Comparison of ENCODE assay signal across 28 mouse cellular contexts in the genomic region with DNA sequence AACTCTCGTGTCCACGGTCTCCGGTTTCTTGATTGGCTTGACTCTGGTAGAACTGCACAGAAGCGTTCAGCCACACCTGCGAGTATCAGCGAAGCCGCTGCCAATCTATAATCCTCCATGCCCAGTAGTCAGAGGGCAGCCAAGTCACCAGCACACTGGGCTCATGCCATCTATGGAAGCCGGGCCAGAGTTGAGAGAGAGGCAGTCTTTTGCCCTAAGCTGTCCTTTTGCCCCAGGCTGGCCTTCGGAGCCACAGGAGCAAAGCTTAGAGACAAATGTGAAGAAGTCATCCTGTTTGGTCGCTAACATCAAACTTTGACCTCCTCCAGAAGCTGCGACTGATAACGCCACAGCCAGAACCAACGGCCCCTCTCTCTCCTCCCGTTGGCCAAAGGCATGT. TPM values are rescaled to one million over a fixed set of nuclear protein-coding genes. Genes with fewer than 3 reads are reported as not detected.
A peak's percentile ranks its signal among the peaks of the same experiment; 100 is the strongest.
DNase-seq lines count a peak whose midpoint lies in the region; ATAC-seq and TF ChIP-seq lines count a peak whose summit lies in the region.
"Had no signal": no experiment of that assay in that cellular context is flagged by ENCODE, and none has a peak within 500 bp of the region (broad histone marks: within the 10 kb centered on the region; RNA-seq: fewer than 3 reads in every experiment).

No protein-coding gene starts in this region.

- ATAC-seq in liver, embryonic 11.5 days (replicated peaks; ENCODE audit: low FRiP score) = no peak
- ATAC-seq in megakaryocyte-erythroid progenitor cell, adult 5-6 weeks (replicated peaks; ENCODE audit: low FRiP score, low TSS enrichment, poor library complexity, severe bottlenecking) = no peak
- ATAC-seq: activated CD4-positive, CD25-positive, alpha-beta regulatory T cell, adult 4 months; CD4-positive, CD25-positive, alpha-beta regulatory T cell, adult 4 months; Patski had no signal

- H3K4me1 ChIP-seq in heart, embryonic 10.5 days = peaks cover 16% of the 10 kb centered on the region; the same call in 1 of the 2 replicates
- H3K4me1 ChIP-seq in liver, adult 2 months (ENCODE audit: control insufficient read depth, insufficient read depth, low read length) = no peaks in the 10 kb centered on the region
- no peaks in the 10 kb centered on the region for H3K4me1 ChIP-seq in liver, embryonic 11.5 days (replicated peaks; ENCODE audit: control insufficient read depth, insufficient read depth, low read length)
- peaks cover 9% of the 10 kb centered on the region for H3K4me1 ChIP-seq in E14TG2a.4 (replicated peaks; ENCODE audit: low read depth, low read length)

- no peak for TF ChIP-seq CTCF in liver, adult 2 months (IDR thresholded peaks at IDR 0.05; ENCODE audit: low read depth, low read length)
- TF ChIP-seq CTCF in E14TG2a.4 (conservative IDR thresholded peaks at IDR 0.05; ENCODE audit: low read length) = no peak

- H3K4me2 ChIP-seq in liver, embryonic 11.5 days = no peak overlapping the region

- DNase-seq in heart, adult 11 months = peak; percentile 67
- no peak for DNase-seq in heart, embryonic 10.5 days (ENCODE audit: low spot score)
- DNase-seq in liver, adult 2 months (ENCODE audit: extremely low read depth, low read depth, low spot score) = peak; percentile 85
- no peak for DNase-seq in liver, embryonic 11.5 days (ENCODE audit: low spot score)
- DNase-seq: adrenal gland, adult 2 months; adrenal gland, adult 8-10 months; adrenal gland, postnatal 10 days; adrenal gland, postnatal 14 days; adrenal gland, postnatal 25 days; adrenal gland, postnatal 36 days; B cell, adult 2 months; cerebellum, adult 11 months; cerebellum, adult 11-12 months; cerebellum, adult 18-20 months; cerebellum, adult 2 months had no signal

- no peak overlapping the region for H3K27ac ChIP-seq in heart, embryonic 10.5 days
- no peak overlapping the region for H3K27ac ChIP-seq in liver, adult 2 months (replicated peaks; ENCODE audit: insufficient read depth, low read depth, low read length)
- no peak overlapping the region for H3K27ac ChIP-seq in liver, embryonic 11.5 days (ENCODE audit: low read depth, low read length)

- H3K9ac ChIP-seq in liver, adult 2 months (ENCODE audit: low read depth, low read length) = no peak overlapping the region
- no peak overlapping the region for H3K9ac ChIP-seq in liver, embryonic 11.5 days (ENCODE audit: low read depth, low read length)

- H3K4me3 ChIP-seq in heart, embryonic 10.5 days = no peak overlapping the region
- H3K4me3 ChIP-seq in liver, adult 2 months (ENCODE audit: insufficient read depth, low read depth, low read length) = no peak overlapping the region
- no peak overlapping the region for H3K4me3 ChIP-seq in liver, embryonic 11.5 days (ENCODE audit: low read depth, low read length)
- peak overlapping the region; percentile 35; the same call in 1 of the 2 replicates for H3K4me3 ChIP-seq in E14TG2a.4 (replicated peaks; ENCODE audit: low read length)

- H3K27me3 ChIP-seq in heart, embryonic 10.5 days (ENCODE audit: insufficient read depth, poor library complexity, severe bottlenecking) = peaks cover 33% of the 10 kb centered on the region
- no peaks in the 10 kb centered on the region for H3K27me3 ChIP-seq in liver, adult 2 months (ENCODE audit: control insufficient read depth, insufficient read depth, low read length)
- 0 out of 2 replicates have a peak, but pooled peaks cover 6% of the 10 kb centered on the region for H3K27me3 ChIP-seq in liver, embryonic 11.5 days (replicated peaks; ENCODE audit: control insufficient read depth, insufficient read depth, low read length)
- peaks cover 28% of the 10 kb centered on the region for H3K27me3 ChIP-seq in E14TG2a.4 (ENCODE audit: insufficient read depth, low read length)
- H3K27me3 ChIP-seq: CH12.LX had no signal

- TF ChIP-seq POLR2A in liver, adult 2 months (IDR thresholded peaks at IDR 0.05; ENCODE audit: extremely low read depth, insufficient read depth, low read length) = no peak

- WGBS in heart, embryonic 10.5 days = 78% methylated on average over 14 of the region's 14 CpGs
- 58% methylated on average over 14 of the region's 14 CpGs for WGBS in liver, adult 2 months
- WGBS in liver, embryonic 11.5 days = 76% methylated on average over 14 of the region's 14 CpGs

- H3K79me2 ChIP-seq in liver, adult 2 months (ENCODE audit: control insufficient read depth, insufficient read depth, low read length) = no peaks in the 10 kb centered on the region

- no peaks in the 10 kb centered on the region for H3K36me3 ChIP-seq in heart, embryonic 10.5 days
- no peaks in the 10 kb centered on the region for H3K36me3 ChIP-seq in liver, adult 2 months (ENCODE audit: control insufficient read depth, insufficient read depth, low read length)
- no peaks in the 10 kb centered on the region for H3K36me3 ChIP-seq in liver, embryonic 11.5 days (ENCODE audit: control insufficient read depth, insufficient read depth, low read length)
- H3K36me3 ChIP-seq in E14TG2a.4 (ENCODE audit: insufficient read depth, low read length) = no peaks in the 10 kb centered on the region
- H3K36me3 ChIP-seq: G1E had no signal

- H3K9me3 ChIP-seq in heart, embryonic 10.5 days = no peaks in the 10 kb centered on the region
- no peaks in the 10 kb centered on the region for H3K9me3 ChIP-seq in liver, embryonic 11.5 days (ENCODE audit: control insufficient read depth, low read length)
- no peaks in the 10 kb centered on the region for H3K9me3 ChIP-seq in E14TG2a.4 (ENCODE audit: low read length)
- H3K9me3 ChIP-seq: G1E had no signal

RNA-seq across cellular contexts. Expression of gene Opalin, which starts 6.7 kb away (rescaled TPM):
- polyA plus RNA-seq in heart, embryonic 10.5 days (2016; fragmentation: Nextera tagmentation; extraction: Ambion mirVana) = not detected in 2 replicates
- not detected in 2 replicates for total RNA-seq in liver, adult 2 months (2014; rRNA removed)
- polyA plus RNA-seq in liver, adult 2 months (2012; rRNA removed) = not detected in 2 replicates
- polyA plus RNA-seq in liver, embryonic 11.5 days (2014; fragmentation: Nextera tagmentation; extraction: Ambion mirVana) = not detected in 2 replicates
- not detected in 2 replicates for total RNA-seq in megakaryocyte-erythroid progenitor cell, adult 5-6 weeks (2014; fragmentation: Nextera tagmentation)
- not detected in 2 replicates for total RNA-seq in megakaryocyte-erythroid progenitor cell, adult 5-6 weeks (2017)
- total RNA-seq: adrenal gland, adult 18-20 months; adrenal gland, adult 2 months; adrenal gland, adult 8-10 months; adrenal gland, postnatal 10 days; adrenal gland, postnatal 14 days; adrenal gland, postnatal 25 days; adrenal gland, postnatal 36 days; adrenal gland, postnatal 4 days; CH12.LX; ES-E14; MEL had no signal
- polyA plus RNA-seq: adrenal gland, adult 2 months; brain, embryonic 14.5 days; C2C12; CD4-positive, CD25-positive, alpha-beta regulatory T cell, adult 4 months; G1E; Patski had no signal

RNA-seq across cellular contexts. Expression of gene Dntt, which starts 54.6 kb away (rescaled TPM):
- polyA plus RNA-seq in heart, embryonic 10.5 days (2016; fragmentation: Nextera tagmentation; extraction: Ambion mirVana) = 0.06 TPM in 1 of 2 replicates, not detected in the other
- 0.87 and 1.4 TPM in 2 replicates for total RNA-seq in liver, adult 2 months (2014; rRNA removed)
- polyA plus RNA-seq in liver, adult 2 months (2012; rRNA removed) = 0.39 and 1.0 TPM in 2 replicates
- 0.09 TPM in 1 of 2 replicates, not detected in the other for polyA plus RNA-seq in liver, embryonic 11.5 days (2014; fragmentation: Nextera tagmentation; extraction: Ambion mirVana)
- 3.4 and 40.7 TPM in 2 replicates for total RNA-seq in megakaryocyte-erythroid progenitor cell, adult 5-6 weeks (2014; fragmentation: Nextera tagmentation)
- total RNA-seq in megakaryocyte-erythroid progenitor cell, adult 5-6 weeks (2017) = 10.3 and 10.6 TPM in 2 replicates
- total RNA-seq: adrenal gland, adult 18-20 months; adrenal gland, adult 2 months; adrenal gland, adult 8-10 months; adrenal gland, postnatal 25 days; adrenal gland, postnatal 36 days; adrenal gland, postnatal 4 days; ES-E14; G1E; MEL had no signal
- polyA plus RNA-seq: adrenal gland, adult 2 months; C2C12; cerebellum, adult 2 months; G1E had no signal

Comparison
In these comparisons a context has a peak if more than half of its experiments do, and no peak if none do; other contexts are left out.
1. DNase-seq: peak in heart, adult 11 months (single experiment) and liver, adult 2 months (single experiment); none in heart, embryonic 10.5 days (single experiment) and liver, embryonic 11.5 days (single experiment).